Mouse (Mus musculus): Measurements from ENCODE around the gene Zmynd10. TPM values are rescaled to one million over a fixed set of nuclear protein-coding genes. Genes with fewer than 3 reads are reported as not detected.
A peak's percentile ranks its signal among the peaks of the same experiment; 100 is the strongest.

Zmynd10 gene
- total RNA-seq, 1 experiment from 2014 or later = not detected

DNA sequence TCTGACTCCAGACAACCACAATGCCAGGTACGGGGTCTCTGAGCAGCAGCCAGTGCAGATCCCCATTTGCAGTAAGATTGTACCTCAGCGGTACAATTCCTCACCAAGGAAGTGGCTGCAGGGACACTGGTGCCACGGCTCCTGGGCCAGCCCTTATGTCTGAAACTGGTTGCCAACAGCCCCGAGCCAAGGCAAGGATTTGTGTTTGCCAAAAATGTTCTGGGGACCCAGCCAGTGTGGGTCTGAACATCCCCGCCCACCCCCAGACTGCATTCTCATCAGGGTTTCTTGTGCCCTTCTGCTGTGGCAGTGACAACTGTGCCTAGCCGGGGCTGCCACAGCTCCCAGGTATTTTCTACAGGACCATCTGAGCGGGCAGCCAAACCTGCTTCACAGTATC, 8.9 kb upstream of the Zmynd10 start:
- ATAC-seq (replicated peaks; ENCODE audit: insufficient number of reproducible peaks, low FRiP score, low TSS enrichment, poor library complexity, severe bottlenecking) = no peak

DNA sequence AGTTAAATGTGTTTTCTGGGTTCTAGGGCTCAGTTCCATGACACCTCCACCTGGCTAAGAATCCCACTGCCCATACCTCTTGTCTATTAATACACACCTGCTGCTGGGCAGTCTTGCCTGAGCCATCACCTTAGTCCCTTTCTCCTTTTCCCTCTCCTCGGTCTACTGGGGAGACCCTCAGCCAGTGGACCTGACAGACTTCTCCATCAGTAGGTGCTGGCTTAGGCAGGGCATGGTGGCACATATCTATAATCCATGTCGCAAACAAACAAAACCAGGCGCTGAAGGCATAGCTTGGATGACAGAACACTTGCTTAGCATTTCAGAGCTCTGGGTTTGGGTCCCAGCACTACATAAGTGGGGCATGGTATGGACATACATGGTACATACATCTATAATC, 8.4 kb upstream of the Zmynd10 start:
- ATAC-seq (replicated peaks; ENCODE audit: insufficient number of reproducible peaks, low FRiP score, low TSS enrichment, poor library complexity, severe bottlenecking) = no peak

DNA sequence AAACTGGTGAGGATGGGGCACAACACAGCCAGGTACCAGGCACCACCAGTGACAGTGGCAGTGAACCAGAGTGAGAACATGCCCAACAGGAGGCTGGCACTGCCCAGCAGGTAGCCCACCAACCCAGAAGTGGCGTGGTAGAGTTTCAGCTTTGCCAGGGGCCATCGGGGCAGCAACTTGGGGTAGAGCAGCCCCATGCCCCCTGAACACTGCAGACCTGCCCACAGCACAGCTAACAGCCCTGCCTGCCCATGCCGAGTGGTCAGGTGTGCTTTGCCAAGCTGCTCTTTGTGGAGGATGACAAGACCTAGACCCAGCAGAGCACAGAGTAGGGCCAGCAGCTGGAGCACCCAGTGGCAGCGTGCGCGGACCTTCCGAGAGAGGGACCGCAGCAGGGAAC, 7.2 kb upstream of the Zmynd10 start:
- no peak for ATAC-seq (replicated peaks; ENCODE audit: insufficient number of reproducible peaks, low FRiP score, low TSS enrichment, poor library complexity, severe bottlenecking)

- no peak for ATAC-seq (replicated peaks; ENCODE audit: insufficient number of reproducible peaks, low FRiP score, low TSS enrichment, poor library complexity, severe bottlenecking)
Observed at GRCm38 (mm10) chr9:107540420-107540819, 6.7 kb upstream of the Zmynd10 start.

- no peak for ATAC-seq (replicated peaks; ENCODE audit: insufficient number of reproducible peaks, low FRiP score, low TSS enrichment, poor library complexity, severe bottlenecking)
Observed at GRCm38 (mm10) chr9:107541005-107541404, 6.1 kb upstream of the Zmynd10 start.

DNA sequence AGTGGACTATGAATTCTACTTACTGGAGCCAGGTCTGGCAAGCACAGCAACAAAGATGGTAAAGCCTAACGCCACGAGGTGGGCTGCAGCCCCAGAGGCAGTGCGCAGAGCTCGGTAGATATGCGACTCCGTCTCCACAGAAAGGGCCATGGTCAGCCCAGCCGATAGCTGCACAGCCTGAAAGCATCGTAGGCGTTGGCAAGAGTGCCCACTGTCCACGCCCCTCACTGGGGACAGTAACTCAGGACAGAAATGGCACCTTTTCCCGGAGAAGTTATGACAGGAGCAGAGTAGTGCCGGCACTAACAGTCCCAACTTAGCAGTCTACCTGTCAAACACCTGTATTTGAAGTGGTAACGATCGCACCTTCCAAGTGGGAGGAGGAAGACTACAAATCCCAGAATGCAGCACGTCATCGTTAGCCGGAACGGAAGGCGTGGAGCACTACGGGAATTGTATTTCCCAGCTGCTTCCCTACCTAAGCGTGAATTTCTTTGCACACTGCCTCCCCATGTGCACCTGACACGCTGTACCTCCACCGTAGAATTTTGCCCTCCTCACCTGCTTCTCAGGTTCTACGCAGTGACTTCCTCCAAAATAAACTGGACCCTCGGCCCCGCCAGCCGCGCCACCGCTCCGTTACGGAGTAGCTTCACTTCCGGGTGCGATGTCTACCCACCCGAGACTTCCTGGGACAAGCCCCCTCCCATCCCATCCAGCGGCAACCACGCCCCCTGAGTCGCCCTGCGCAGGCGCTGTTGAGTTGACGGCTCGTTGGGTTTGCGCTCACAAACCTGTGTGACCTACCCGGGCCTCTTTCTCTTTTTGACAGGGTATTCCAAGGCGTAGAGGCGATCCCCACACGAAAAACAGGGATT, 5.4 kb upstream of the Zmynd10 start, which contains the start of the genes Cyb561d2 and Nprl2:
Cyb561d2 (minus strand) TSS at position 720 of the 878 bp plus-strand sequence.
Nprl2 (plus strand) TSS at position 753 of the 878 bp plus-strand sequence.
- peak; percentile 82 for ATAC-seq (replicated peaks; ENCODE audit: insufficient number of reproducible peaks, low FRiP score, low TSS enrichment, poor library complexity, severe bottlenecking)

- no peak for ATAC-seq (replicated peaks; ENCODE audit: insufficient number of reproducible peaks, low FRiP score, low TSS enrichment, poor library complexity, severe bottlenecking)
Observed at GRCm38 (mm10) chr9:107542352-107542686, 4.8 kb upstream of the Zmynd10 start.

GRCm38 (mm10) chr9:107542721-107543120, 4.4 kb upstream of the Zmynd10 start:
- no peak for ATAC-seq (replicated peaks; ENCODE audit: insufficient number of reproducible peaks, low FRiP score, low TSS enrichment, poor library complexity, severe bottlenecking)

- no peak for ATAC-seq (replicated peaks; ENCODE audit: insufficient number of reproducible peaks, low FRiP score, low TSS enrichment, poor library complexity, severe bottlenecking)
Observed at GRCm38 (mm10) chr9:107543299-107543698, 3.8 kb upstream of the Zmynd10 start.

GRCm38 (mm10) chr9:107544196-107544700, 2.9 kb upstream of the Zmynd10 start:
- ATAC-seq (replicated peaks; ENCODE audit: insufficient number of reproducible peaks, low FRiP score, low TSS enrichment, poor library complexity, severe bottlenecking) = no peak

GRCm38 (mm10) chr9:107544729-107545128, 2.4 kb upstream of the Zmynd10 start:
- no peak for ATAC-seq (replicated peaks; ENCODE audit: insufficient number of reproducible peaks, low FRiP score, low TSS enrichment, poor library complexity, severe bottlenecking)

DNA sequence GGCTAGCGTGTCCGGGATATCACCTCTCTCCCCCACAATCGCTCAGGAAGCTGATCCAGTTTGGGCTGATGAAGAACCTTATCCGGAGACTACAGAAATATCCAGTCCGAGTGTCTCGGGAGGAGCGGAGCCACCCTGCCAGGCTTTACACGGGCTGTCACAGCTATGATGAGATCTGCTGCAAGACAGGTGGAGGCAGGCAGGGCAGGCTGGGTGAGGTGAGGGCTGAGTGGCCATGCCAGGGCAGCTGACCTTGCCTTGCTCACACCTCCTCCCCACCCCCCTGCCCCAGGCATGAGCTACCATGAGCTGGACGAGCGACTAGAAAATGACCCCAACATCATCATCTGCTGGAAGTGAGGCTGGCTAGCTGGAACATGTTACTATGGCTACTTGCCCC, 1.9 kb upstream of the Zmynd10 start:
- ATAC-seq (replicated peaks; ENCODE audit: insufficient number of reproducible peaks, low FRiP score, low TSS enrichment, poor library complexity, severe bottlenecking) = no peak

- ATAC-seq (replicated peaks; ENCODE audit: insufficient number of reproducible peaks, low FRiP score, low TSS enrichment, poor library complexity, severe bottlenecking) = no peak
Observed at GRCm38 (mm10) chr9:107545602-107546001, 1.5 kb upstream of the Zmynd10 start.

DNA sequence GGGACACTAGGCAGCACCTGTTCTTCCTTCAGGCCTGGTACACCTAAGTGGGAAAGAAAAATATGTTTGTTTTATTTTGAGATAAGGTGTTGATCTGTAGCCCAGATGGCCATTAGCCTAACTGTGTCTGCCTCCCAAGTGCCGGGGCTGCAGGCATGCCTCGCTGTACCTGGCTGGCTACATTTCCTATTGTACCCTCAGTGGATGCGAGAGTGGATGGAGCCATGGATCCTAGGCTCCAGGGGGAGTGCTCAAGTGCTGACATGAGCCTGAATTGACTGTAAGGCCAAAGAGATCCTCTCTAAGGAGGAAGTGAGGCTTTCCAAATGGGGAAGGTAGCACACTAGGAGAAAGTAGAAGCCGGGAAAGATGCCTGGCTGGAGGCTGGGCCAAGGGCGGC, 859 bp downstream of the Zmynd10 start:
- ATAC-seq (replicated peaks; ENCODE audit: insufficient number of reproducible peaks, low FRiP score, low TSS enrichment, poor library complexity, severe bottlenecking) = no peak

- no peak for ATAC-seq (replicated peaks; ENCODE audit: insufficient number of reproducible peaks, low FRiP score, low TSS enrichment, poor library complexity, severe bottlenecking)
Observed at GRCm38 (mm10) chr9:107548820-107549219, 1.7 kb downstream of the Zmynd10 start.

DNA sequence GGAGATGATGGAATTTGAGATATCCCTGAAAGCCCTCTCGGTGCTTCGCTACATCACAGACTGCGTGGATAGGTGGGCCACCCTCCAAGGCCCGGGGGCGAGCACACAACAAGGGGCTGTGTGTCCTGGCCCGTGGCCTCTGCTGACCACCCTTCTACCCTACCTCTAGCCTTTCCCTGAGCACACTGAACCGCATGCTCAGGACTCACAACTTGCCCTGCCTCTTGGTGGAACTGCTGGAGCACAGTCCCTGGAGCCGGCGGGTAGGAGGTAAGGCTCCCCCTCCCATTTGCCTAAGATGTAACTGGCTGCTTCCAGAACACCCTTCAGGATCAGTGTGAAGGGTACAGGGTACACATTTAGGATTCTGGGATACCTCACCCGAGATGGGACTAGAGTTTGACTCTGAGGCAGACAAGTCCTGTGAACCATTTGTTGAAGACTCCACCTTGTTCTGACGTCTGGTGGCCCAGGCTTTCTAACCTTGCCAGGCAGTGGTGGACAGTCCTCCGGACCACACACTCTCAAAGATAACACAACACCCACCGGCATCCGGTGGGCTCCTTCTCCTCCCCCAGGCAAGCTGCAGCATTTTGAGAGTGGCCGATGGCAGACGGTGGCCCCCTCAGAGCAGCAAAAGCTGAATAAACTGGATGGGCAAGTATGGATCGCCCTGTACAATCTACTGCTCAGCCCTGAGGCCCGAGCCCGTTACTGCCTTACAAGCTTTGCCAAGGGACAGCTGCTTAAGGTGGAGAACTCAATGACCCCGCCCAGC, 2.4 kb downstream of the Zmynd10 start:
- no peak for ATAC-seq (replicated peaks; ENCODE audit: insufficient number of reproducible peaks, low FRiP score, low TSS enrichment, poor library complexity, severe bottlenecking)

DNA sequence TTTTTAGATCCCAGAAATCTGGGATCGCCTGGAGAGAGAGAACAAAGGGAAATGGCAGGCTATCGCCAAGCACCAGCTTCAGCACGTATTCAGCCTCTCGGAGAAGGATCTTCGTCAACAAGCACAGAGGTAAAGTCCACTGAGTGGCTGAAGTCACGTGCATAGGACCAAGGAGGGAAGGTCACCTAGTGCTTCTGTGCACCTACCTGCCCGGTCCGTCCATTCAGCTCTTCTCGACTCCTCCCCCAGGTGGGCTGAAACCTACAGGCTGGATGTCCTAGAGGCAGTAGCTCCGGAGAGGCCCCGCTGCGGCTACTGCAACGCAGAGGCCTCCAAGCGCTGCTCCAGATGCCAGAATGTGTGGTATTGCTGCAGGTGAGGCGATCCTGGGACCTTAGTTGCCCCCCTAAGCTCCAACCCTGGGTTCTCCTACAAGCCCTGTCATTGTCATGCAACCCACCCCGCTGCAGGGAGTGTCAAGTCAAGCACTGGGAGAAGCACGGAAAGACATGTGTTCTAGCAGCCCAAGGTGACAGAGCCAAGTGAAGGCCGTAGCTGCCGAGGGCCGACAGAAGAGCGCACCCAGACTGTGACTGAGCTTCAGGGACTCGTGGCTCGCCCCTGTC, 3.5 kb downstream of the Zmynd10 start:
- ATAC-seq (replicated peaks; ENCODE audit: insufficient number of reproducible peaks, low FRiP score, low TSS enrichment, poor library complexity, severe bottlenecking) = no peak

GRCm38 (mm10) chr9:107551117-107551889, 4.2 kb downstream of the Zmynd10 start, which contains the start of gene Rassf1:
TSS of gene Rassf1 (plus strand) at chr9:107551555.
- ATAC-seq (replicated peaks; ENCODE audit: insufficient number of reproducible peaks, low FRiP score, low TSS enrichment, poor library complexity, severe bottlenecking) = peak; percentile 11; the same call in 1 of the 2 replicates

Data from monocyte, adult 5-6 weeks (primary cell).